Mouse (Mus musculus) macrophage (primary cell): ENCODE data around the gene Ankrd24. TPM values are rescaled to one million over a fixed set of nuclear protein-coding genes. Genes with fewer than 3 reads are reported as not detected.
"Not testable (repeated sequence)": the region's sequence is repeated elsewhere in the genome, so short reads cannot be mapped to it uniquely, and the experiment has no call there.

Source experiments
- H3K27ac ChIP-seq: fragments of 350-480 bp; formaldehyde crosslinking; 2 replicates; pipeline ENCODE4 v1.9.0; 2021
- H3K36me3 ChIP-seq: fragments of 350-480 bp; formaldehyde crosslinking; 2 replicates; pipeline ENCODE4 v1.9.0; 2021; ENCODE audit errors: inconsistent target
- H3K4me3 ChIP-seq: fragments of 350-480 bp; formaldehyde crosslinking; 2 replicates; pipeline ENCODE4 v1.9.0; 2021; ENCODE audit errors: inconsistent target
- H3K79me2 ChIP-seq: fragments of 350-480 bp; formaldehyde crosslinking; 2 replicates; pipeline ENCODE4 v1.9.0; 2021; ENCODE audit errors: inconsistent target
- WGBS: methylation state at CpG from one replicate; pipeline ENCODE4 v1.1.7; 2026; ENCODE audit warnings: inconsistent platforms; ENCODE audit not compliant: missing documents; 5-methylcytosine and 5-hydroxymethylcytosine counted together
- polyA plus RNA-seq: library from polyadenylated mRNA; stranded (reverse); fragments of 250-400 nt; gene quantifications from 3 replicates; pipeline ENCODE4 v1.2.4, GENCODE M21; 2018; ENCODE audit warnings: inconsistent platforms

Ankrd24 gene
- polyA plus RNA-seq, 1 experiment from 2014 or later, result 12.0 TPM

GRCm38 (mm10) chr10:81644716-81645115, 16.4 kb downstream of the Ankrd24 start:
- Histone ChIP-seq H3K4me3 (no peak overlapping the region), H3K36me3 (no peaks in the 10 kb centered on the region), H3K79me2 (peaks cover 4% of the 10 kb centered on the region; the same call in 1 of the 2 replicates), H3K27ac (no peak overlapping the region)
- WGBS, result 96% methylated on average over 18 of the region's 18 CpGs

GRCm38 (mm10) chr10:81645391-81645790, 17.1 kb downstream of the Ankrd24 start:
- H3K4me3 ChIP-seq, result no peak overlapping the region
- 98% methylated on average over 4 of the region's 4 CpGs for WGBS
- no peaks in the 10 kb centered on the region for H3K36me3 ChIP-seq
- no peak overlapping the region for H3K27ac ChIP-seq
- H3K79me2 ChIP-seq, result peaks cover 11% of the 10 kb centered on the region

- H3K36me3 ChIP-seq, result no peaks in the 10 kb centered on the region
- no peak overlapping the region for H3K27ac ChIP-seq
- 93% methylated on average over 7 of the region's 7 CpGs for WGBS
- H3K4me3 ChIP-seq, result no peak overlapping the region
- peaks cover 18% of the 10 kb centered on the region for H3K79me2 ChIP-seq
Observed at GRCm38 (mm10) chr10:81646015-81646555, 17.7 kb downstream of the Ankrd24 start.

GRCm38 (mm10) chr10:81648803-81649775, 20.7 kb downstream of the Ankrd24 start, which contains the start of gene Gm10778:
Gm10778 (plus strand) TSS chr10:81649059.
- peaks cover 48% of the 10 kb centered on the region for H3K79me2 ChIP-seq
- peak within 1 kb of the TSS; percentile 39 for H3K4me3 ChIP-seq
- H3K27ac ChIP-seq, H3K36me3 ChIP-seq: not testable (repeated sequence)
- 1% methylated on average over 22 of the region's 52 CpGs for WGBS

GRCm38 (mm10) chr10:81655178-81655577, 26.8 kb downstream of the Ankrd24 start:
- H3K79me2 ChIP-seq, result peaks cover 73% of the 10 kb centered on the region
- H3K27ac ChIP-seq, result no peak overlapping the region
- no peak overlapping the region for H3K4me3 ChIP-seq
- H3K36me3 ChIP-seq, result no peaks in the 10 kb centered on the region; the same call in 1 of the 2 replicates
- 97% methylated on average over 10 of the region's 10 CpGs for WGBS

GRCm38 (mm10) chr10:81656174-81656573, 27.8 kb downstream of the Ankrd24 start:
- Histone ChIP-seq H3K27ac (no peak overlapping the region), H3K36me3 (no peaks in the 10 kb centered on the region; the same call in 1 of the 2 replicates), H3K4me3 (no peak overlapping the region), H3K79me2 (peaks cover 65% of the 10 kb centered on the region)
- 100% methylated on average over 2 of the region's 2 CpGs for whole genome bisulfite sequencing

- H3K4me3 ChIP-seq, H3K79me2 ChIP-seq, H3K36me3 ChIP-seq, H3K27ac ChIP-seq: not testable (repeated sequence)
- WGBS, result no CpG with 5 or more reads among the region's 18 CpGs
Observed at GRCm38 (mm10) chr10:81687114-81687513, 58.8 kb downstream of the Ankrd24 start.

Other genes with a start within 250 kb of the Ankrd24 start
- gene Dohh, start 244.1 kb upstream of the Ankrd24 start, polyA plus RNA-seq, result 21.0 to 48.1 TPM (median 32.0 TPM) in 3 replicates
- 0.07 to 1.0 TPM (median 0.46 TPM) in 3 replicates for gene Gm48551, start 244.1 kb upstream of the Ankrd24 start, polyA plus RNA-seq
- 0.57 TPM in 1 of 3 replicates, not detected in the others for gene Gm48552, start 239.5 kb upstream of the Ankrd24 start, polyA plus RNA-seq
- 9.6 to 21.8 TPM (median 14.6 TPM) in 3 replicates for gene Smim24, start 235.5 kb upstream of the Ankrd24 start, polyA plus RNA-seq
- gene Nfic, start 172.9 kb upstream of the Ankrd24 start, polyA plus RNA-seq, result 33.6 to 60.6 TPM (median 57.7 TPM) in 3 replicates
- 0.04 TPM in 1 of 3 replicates, not detected in the others for gene Celf5, start 145.8 kb upstream of the Ankrd24 start, polyA plus RNA-seq
- gene Ncln, start 132.1 kb upstream of the Ankrd24 start, polyA plus RNA-seq, result 54.5 to 93.3 TPM (median 77.1 TPM) in 3 replicates
- gene S1pr4, start 128.4 kb upstream of the Ankrd24 start, polyA plus RNA-seq, result 0.14 to 0.26 TPM (median 0.14 TPM) in 3 replicates
- gene Gna15, start 104.3 kb upstream of the Ankrd24 start, polyA plus RNA-seq, result 4.6 to 16.6 TPM (median 10.2 TPM) in 3 replicates
- gene Gna11, start 83.3 kb upstream of the Ankrd24 start, polyA plus RNA-seq, result 3.5 to 6.3 TPM (median 6.2 TPM) in 3 replicates
- gene Aes, start 69.1 kb upstream of the Ankrd24 start, polyA plus RNA-seq, result 301 to 334 TPM (median 303 TPM) in 3 replicates
- gene Tle2, start 54.0 kb upstream of the Ankrd24 start, polyA plus RNA-seq, result 1.3 to 3.9 TPM (median 3.6 TPM) in 3 replicates
- 9.8 to 17.4 TPM (median 16.7 TPM) in 3 replicates for gene Tle6, start 27.5 kb upstream of the Ankrd24 start, polyA plus RNA-seq
- 0.30 to 0.55 TPM (median 0.40 TPM) in 3 replicates for gene BC025920, start 22.3 kb upstream of the Ankrd24 start, polyA plus RNA-seq
- gene Sirt6, start 743 bp upstream of the Ankrd24 start, polyA plus RNA-seq, result 7.3 to 9.1 TPM (median 8.1 TPM) in 3 replicates
- 2.2 to 2.9 TPM (median 2.6 TPM) in 3 replicates for gene Gm10778, start 20.5 kb downstream of the Ankrd24 start, polyA plus RNA-seq
- 3.1 to 4.4 TPM (median 3.4 TPM) in 3 replicates for gene Zfp433, start 76.3 kb downstream of the Ankrd24 start, polyA plus RNA-seq
- 1.6 to 1.7 TPM (median 1.6 TPM) in 3 replicates for gene Gm3055, start 142.6 kb downstream of the Ankrd24 start, polyA plus RNA-seq
- 0.66 to 0.87 TPM (median 0.84 TPM) in 3 replicates for gene Gm4767, start 183.6 kb downstream of the Ankrd24 start, polyA plus RNA-seq
- 2.3 to 3.4 TPM (median 2.4 TPM) in 3 replicates for gene Gm32687, start 235.4 kb downstream of the Ankrd24 start, polyA plus RNA-seq